Mouse (Mus musculus): ENCODE measurements around the gene Lage3.
"Not testable (repeated sequence)": the region's sequence is repeated elsewhere in the genome, so short reads cannot be mapped to it uniquely, and the experiment has no call there.

Lage3 gene

DNA sequence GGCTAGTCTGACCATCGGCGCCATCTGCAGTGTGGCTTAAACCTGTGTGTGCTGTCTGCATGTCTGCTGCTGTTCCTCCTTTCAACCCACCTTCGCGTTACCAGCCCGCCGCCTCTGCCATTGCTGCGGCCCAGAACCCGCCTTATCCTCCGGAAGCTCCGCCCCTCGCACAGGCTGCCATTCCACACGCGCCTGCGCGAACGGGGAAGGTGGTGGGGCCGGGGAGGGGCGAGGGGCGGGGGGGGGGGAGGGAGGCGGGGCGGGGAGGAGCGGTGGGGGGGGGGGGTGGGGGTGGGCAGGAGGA lies at the start of gene Lage3:
Gene Lage3 (minus strand): TSS at position 152 of the 304 bp plus-strand sequence.
- DNase-seq, result peak; percentile 83

DNA sequence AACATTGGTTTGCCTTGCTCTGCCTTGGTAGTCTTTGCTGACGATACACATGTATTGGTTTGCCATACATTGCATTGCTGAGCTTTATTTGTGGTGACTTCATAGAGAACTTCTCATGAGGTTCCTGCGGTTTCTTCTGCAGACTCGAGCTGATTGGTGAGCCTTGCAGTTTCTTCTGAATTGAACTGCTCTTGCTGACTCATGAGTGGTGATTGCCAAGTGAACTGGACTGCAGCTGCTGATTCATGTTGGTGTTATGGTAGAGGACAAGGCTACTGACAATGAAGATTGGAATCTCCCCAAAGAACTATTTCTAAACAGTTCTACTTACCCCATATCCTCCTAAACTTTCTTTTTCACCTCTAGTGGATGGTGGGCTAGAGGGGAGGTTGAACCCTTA lies 46.7 kb upstream of the Lage3 start:
- DNase-seq, result no peak

DNA sequence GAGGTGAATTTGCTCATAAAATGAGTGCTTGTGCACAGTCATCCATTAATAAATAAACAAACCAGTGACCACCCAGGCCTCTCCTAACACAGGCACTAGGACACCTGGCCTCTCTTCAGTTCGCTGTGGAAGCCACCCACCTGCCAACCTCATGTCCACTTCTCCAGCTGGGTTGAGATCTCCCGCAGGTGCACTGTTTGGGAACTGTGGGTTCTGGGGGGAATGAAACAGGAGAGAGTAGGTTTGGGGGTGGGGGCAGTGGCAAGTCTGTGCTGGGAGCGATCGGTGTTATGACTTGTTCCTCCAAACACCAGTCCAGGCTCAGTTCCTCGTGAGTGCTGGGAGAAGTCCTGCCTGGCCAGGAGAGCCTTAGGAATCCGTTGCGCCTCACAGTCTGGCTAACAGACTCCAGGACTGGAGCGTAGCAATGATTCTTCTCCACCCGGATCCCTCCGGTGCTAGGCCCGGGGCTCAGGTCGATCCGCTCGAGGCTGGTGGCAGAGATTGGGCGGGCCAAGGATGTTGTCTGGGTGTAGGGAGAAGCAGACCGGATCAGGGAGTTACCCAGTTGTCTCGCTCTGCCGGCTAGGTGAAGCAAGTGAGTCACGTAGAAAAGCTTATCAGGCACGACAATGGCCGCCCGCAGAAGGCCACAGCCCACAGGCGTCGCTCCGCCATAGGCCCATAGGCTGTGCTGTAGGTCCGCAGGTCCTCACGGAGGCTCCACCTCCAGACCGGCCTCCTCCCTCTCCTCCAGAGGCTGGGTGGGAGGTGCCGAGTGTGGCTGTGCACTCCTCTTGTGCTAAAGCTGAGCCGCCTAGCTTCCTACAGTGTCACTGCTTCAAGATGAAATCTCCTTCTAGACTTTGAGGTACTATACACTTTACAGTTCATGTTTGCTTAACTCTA lies 39.4 kb upstream of the Lage3 start, which contains the start of the genes Fam3a and Ikbkg:
Gene Fam3a (minus strand): TSS at position 738 of the 909 bp plus-strand sequence.
Gene Ikbkg (plus strand): TSS at position 756 of the 909 bp plus-strand sequence.
- peak; percentile 81 for DNase-seq

DNA sequence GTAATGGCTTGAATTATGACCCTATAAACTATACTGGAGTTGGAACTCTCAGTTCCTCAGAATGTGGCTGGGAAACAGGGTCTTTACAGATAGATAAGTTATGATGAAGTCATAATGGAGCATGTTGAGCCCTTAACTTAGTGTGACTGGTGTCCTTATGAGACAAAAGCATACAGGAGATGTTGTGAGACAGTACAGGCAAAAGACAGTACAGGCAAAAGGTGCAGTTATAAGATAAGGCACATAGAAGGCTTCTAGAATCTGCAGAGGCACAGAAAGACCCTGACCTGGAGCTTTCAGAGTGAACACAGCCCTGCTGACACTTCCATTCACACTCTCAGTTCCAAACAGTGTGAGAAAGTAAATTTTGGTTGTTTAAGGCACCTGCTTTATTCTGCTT lies 34.7 kb upstream of the Lage3 start:
- DNase-seq, result no peak

DNA sequence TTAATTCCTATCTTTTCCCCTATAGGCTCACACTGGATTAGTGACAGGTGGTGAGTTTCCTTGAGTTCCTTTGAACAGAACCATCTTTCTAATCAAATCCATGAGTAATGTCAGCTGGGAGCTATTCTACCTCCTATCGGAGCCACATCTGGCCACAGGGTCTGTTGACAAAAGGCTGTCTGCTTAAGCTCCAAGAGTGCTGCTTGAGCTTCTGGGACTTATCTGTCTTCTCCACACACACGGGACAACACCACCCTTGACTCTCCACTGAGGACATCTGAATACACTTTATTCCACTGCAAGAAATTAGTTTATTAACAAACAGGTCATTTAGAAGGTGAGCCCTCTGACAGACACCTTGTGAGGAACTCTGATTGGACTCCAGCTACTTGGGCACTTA lies 31.0 kb upstream of the Lage3 start:
- DNase-seq, result no peak

DNA sequence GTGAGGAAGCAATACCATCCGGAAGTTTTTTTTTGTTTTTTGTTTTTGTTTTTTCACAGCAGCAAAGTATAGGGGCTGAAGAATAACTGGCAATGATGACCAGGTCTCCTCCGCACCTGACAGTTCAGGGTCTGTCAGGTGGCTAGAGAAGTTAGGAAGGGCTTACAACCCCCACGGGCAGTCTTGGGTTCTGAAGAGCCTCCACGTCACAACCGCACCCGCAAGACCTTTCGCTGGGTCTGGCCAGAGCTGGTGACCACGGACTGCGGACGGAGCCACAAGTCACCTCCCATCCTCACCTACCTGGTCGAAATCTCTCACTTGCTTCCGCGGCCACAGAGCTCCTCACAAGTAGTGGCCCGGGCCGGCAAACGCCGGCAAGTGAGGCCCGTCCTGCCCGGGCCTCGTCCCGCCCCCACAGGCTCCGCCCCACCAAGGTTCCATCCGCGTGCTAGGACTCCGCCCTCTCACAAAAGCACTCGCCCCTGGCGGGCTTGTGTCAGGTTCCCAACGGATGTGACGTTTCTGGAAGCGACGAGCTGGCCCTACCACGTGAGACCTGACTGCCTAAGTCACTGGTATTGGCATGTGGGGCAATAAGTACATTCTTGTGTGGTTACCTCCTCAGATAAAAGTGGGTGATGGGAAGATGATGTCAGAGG lies 19.6 kb upstream of the Lage3 start, which contains the start of the genes Ubl4a and Slc10a3:
Gene Ubl4a (minus strand): TSS at position 331 of the 662 bp plus-strand sequence.
Gene Slc10a3 (minus strand): TSS at position 462 of the 662 bp plus-strand sequence.
- peak; percentile 87 for DNase-seq

DNA sequence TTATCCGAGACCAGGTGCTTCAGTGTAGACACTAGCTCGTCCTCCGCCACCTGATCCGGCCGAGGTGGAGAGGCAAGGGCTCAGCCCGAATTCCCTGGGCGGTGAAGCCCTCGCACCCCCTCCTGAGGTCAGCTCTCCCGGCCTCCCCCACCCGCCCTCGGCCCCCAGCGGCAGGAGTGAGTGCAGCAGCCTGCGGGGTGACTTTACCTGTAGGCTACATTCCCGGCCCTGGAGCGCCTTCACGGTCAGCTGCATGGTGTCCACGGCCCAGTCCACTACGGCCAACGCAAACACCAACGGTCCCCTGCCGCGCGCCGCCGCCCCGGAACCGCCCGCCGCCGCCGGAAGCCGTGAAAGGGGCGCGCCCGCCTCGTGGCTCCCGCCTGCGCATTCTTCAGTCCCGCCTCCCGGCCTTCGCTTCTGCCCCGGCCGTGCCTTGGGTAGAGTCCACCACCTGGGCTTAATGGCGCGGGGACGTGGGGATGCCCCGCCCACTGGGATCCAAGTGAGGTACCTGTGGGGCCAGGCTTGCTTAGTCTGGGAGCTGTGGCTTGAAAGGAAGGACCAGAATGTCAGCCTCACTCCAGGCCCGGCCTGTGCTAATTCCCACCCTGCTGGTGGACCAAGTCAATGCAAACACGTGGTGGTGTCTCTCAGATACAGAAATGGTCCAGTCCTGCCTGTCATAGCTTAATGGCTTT lies 14.9 kb upstream of the Lage3 start:
- peak; percentile 81 for DNase-seq

DNA sequence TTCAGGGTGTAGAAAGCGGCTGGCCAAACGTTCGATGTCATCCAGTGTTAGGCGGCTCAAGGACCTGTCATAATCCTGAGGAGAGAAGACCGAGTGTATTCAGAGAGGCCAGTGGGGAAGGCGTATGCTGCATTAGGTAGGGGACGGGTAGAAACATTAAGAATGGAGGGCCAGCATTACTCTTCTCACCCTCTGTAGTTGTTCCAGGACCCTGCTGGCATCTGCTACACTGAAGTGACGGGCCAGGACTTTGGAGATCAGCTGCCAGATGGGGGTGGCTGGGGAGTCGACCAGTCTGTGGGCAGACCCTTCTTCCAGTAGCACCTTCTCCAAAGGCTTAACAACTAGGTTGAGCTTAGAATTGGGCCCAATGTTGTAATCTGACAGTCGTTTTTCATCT lies 14.1 kb upstream of the Lage3 start:
- no peak for DNase-seq

DNA sequence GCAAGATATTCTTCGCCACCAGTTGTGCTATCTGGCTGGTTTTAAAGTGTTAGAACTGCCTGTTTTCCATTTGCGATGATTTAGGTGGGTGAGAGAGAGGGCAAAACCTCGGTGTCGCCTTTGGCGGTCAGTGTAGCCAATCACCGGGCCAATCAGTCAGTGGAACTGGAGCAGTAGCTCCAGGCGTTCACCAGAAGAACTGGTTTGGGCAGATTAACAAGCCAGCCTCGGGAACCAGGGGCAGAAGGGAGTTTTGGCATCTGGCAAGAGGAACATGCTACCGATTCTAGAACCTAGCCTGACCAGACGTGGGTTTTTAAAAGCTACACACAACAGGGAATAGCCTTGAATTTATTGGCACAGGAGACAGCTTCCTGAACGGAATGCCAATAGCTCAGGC lies 5.8 kb upstream of the Lage3 start:
- DNase-seq, result peak; percentile 16

DNA sequence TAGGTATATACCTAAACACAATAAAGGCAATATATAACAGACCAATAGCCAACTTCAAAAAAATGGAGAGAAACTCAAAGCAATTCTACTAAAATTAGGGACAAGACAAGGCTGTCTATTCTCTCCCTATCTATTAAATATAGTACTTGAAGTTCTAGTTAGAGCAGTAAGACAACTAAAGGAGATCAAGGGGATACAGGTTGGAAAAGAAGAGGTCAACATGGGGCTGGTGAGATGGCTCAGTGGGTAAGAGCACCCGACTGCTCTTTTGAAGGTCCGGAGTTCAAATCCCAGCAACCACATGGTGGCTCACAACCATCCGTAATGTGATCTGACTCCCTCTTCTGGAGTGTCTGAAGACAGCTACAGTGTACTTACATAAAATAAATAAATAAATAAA lies 3.7 kb upstream of the Lage3 start:
- DNase-seq, result not testable (repeated sequence)

DNA sequence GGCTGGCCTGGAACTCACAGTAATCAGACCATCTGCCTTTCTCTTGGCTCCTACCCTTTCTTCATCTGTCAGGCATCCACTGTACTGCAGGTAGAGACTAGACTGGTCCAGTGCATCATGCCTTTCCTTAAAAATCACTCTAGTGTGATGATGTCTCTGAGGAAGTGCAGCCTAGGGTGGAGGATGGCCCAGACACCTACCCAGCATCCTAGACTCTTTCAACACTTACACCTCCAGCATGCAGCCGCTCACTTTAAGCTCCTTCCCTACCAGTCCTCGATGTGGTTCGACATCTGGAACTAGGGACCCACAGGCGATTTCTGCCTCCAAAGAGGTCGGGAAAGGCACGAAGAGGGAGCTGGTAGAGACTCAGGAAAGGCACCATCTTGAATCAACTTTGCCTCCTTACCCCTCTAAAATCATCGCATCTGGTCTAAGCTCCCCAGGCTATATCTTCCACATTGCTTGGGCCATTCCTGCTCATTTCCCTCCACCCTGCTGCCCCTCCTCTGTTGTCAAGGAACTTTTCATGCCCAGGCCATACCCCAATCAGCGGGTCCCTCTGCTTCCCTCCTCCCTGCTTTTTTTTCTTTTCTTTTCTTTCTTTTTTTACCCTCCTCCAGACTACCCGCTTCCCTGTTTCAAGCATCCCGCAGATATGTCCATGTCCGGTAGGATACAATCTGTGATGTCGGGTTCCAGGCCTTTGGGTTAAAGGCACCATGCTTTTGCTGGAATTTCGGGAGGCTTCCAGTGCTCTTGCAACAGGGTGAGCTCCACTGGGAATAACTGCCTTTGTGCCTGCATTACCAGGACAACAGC lies 562 bp downstream of the Lage3 start:
- DNase-seq, result no peak

DNA sequence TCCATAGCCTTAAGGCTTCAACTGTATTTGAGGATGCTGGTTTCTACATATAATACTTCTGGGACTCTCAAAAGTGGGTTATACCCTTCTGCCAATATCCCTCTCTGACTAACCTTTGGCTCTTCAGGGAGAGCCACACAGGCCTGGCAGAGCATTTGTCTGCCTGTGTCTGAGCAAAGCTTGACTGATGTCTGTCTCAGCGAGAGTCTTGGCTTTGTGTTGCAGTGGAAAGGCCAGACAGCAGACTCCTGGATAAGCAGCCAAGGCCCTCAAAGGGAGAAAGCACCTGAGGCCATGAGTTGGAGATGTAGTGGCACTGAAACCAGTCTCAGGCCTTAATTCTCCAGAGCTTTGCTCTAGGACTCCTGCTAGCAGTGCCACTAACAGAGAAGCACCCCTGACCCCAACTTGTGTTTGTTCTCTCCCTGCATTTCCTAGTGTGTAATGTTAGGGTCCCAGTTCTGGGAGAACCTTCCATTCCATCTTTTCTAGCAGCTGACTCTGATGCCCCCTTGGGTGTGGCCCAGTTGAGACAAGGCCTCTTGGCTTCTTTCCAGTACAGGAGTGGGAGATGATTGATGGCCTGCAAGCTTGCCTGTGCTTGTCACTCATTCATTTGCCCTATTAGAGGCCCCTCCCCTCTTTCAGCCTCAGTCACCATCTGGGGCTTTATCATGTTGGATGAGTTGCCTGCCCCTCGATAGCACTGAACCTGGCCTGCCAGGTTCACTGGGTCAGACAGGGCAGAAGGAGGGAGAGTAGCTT lies 23.1 kb downstream of the Lage3 start:
- DNase-seq, result no peak

DNA sequence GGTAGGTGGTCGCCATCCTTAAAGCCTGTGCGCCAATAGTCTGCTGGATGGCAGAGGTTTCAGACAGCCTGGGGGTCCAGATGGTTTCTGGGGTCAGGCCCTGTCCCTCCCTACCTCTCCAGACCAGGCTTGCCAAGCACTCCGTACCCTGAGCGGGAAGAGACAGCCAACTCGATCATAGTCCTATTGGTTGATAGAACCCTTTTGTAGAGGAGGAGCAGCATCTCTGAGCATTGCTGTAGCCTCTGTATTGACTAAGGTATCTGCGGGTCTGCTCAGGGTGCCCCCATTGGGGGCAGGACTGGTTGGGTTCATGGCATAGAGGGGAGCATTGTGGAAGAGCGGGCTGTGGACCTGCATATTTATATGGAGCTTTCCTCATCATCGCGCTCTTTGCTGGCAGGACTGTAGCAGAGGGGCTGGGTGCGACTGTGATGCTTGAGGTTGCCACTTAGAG lies 24.2 kb downstream of the Lage3 start:
- no peak for DNase-seq

DNA sequence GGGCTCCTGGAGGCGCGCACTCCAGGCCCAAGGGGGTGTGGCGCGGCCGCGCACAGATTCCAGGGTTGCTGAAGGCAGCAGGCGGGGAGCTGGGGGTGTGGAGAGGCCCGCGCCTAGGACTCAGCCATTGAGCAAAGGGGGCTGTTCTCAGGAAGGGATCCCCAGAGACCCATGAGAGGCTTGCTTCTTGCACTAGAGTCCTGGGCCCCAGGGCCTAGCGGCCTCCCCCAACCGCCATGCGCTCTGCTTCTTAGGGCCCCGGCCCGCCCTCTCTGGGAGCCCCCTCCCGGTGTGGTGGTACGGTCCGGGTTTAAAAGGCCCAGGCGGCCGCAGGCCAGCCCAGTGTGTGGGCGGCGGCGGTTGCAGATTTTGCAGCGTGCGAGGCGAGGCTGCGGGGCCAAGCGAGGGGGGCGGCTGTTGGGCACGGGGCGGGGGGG lies 24.7 kb downstream of the Lage3 start, which contains the start of gene Plxna3:
Gene Plxna3 (plus strand): TSS at position 342 of the 437 bp plus-strand sequence.
- DNase-seq, result peak; percentile 75

DNA sequence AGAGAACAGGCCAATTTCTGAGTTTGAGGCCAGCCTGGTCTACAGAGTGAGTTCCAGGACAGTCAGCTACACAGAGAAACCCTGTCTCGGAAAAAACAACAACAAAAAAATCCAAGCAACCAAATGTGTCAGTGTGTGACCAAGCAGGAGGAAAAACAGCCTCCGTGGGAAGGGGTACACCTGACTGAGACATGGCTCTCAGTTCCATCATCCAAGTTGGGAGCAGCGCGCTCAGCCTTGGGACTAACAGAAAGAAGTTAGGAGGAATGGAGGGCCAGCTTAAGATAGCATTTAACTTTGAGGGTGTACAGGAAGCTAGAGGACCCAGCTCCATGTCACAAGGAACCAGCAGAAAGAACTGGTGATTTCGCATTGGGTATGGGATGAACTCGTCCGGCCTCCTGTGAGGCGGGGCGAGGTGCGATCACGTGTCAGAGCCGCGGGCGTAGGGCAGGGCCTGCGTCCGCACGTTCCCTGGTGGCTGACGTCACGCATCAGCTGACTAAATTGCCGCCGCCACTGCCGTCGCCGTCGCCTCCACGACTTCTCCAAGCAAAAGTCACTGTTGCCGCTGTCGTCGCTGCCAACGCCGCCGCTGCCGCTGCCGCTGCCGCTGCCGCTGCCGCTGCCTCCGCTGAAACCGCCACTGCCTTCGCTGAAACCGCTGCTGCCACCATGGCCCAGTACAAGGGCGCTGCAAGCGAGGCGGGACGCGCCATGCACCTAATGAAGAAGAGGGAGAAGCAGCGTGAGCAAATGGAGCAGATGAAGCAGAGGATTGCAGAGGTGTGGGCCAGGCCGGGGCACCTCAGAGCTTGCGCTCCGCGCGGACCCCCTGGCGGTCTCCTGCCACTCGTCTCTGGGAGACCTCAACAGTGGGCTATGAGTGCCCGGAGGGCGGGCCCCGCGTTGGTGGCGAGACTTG lies 40.6 kb downstream of the Lage3 start, which contains the start of gene Fam50a:
Gene Fam50a (plus strand): TSS at position 494 of the 925 bp plus-strand sequence.
- peak; percentile 88 for DNase-seq

DNA sequence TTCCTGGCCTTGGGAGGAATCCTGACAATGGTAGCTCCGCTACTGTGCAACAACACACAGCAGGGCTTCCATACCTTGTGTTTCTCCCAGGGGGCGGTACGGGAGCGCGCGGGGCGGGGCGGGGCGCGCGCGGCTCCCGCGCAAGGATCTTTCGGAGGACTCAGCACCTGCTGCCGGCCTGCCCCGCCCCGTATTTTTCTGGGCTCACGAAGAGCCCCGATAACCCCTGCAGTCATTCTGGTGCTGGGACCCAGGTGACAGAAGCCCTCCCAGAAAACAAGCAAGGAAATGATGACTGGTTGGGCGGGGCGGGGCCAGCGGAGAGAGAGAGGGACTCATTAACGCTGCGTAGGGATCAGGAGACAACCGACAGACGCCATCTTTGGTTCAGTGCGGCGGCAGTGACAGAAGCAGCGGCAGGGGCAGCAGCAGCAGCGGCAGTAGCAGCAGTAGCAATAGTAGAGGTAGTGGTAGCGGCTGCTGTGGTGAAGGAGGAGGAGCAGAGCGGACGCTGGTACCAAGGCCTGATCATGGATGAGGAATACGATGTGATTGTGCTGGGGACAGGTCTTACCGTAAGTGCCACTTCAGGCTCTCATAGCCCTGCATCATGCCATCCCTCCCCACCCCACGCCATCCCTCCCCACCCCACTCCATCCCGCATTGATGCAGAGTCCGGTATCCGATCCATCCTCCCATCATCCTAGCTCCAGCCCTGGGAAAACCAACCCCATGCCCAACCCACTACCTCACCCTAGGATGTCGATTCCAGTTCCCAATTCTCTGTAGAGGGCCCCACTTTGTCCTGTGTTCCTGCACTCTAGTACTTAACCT lies 48.3 kb downstream of the Lage3 start, which contains the start of gene Gdi1:
Gene Gdi1 (plus strand): TSS at position 132 of the 834 bp plus-strand sequence.
- DNase-seq, result peak; percentile 81
